Mouse (Mus musculus) midbrain, embryonic 12.5 days (tissue): ENCODE data around the gene Tmem117. TPM values are rescaled to one million over a fixed set of nuclear protein-coding genes. Genes with fewer than 3 reads are reported as not detected.

Source experiments
- ATAC-seq: fragments of 200-750 bp; cut with Nextera tagmentation; 2 replicates; pipeline ENCODE4 v1.8.0; 2017; ENCODE audit warnings: low read depth, moderate TSS enrichment, moderate library complexity; ENCODE audit not compliant: low FRiP score
- H3K27ac ChIP-seq: fragments of 300-500 bp; sonication (generic); replicated peaks from 2 replicates; pipeline ENCODE4 v1.5.1; 2016; ENCODE audit warnings: mild to moderate bottlenecking
- H3K27me3 ChIP-seq: fragments of 300-500 bp; sonication (generic); 2 replicates; pipeline ENCODE4 v1.6.1; 2016; ENCODE audit warnings: mild to moderate bottlenecking
- H3K36me3 ChIP-seq: fragments of 300-500 bp; sonication (generic); 2 replicates; pipeline ENCODE4 v1.6.1; 2016
- H3K4me1 ChIP-seq: fragments of 300-500 bp; sonication (generic); 2 replicates; pipeline ENCODE4 v1.6.1; 2016
- H3K4me2 ChIP-seq: fragments of 300-500 bp; sonication (generic); replicated peaks from 2 replicates; pipeline ENCODE4 v1.6.1; 2016; ENCODE audit warnings: mild to moderate bottlenecking, moderate library complexity
- H3K4me3 ChIP-seq: fragments of 300-500 bp; sonication (generic); 2 replicates; pipeline ENCODE4 v1.5.1; 2016; ENCODE audit warnings: mild to moderate bottlenecking
- H3K9ac ChIP-seq: fragments of 300-500 bp; sonication (generic); replicated peaks from 2 replicates; pipeline ENCODE4 v1.6.1; 2016; ENCODE audit warnings: mild to moderate bottlenecking, moderate library complexity
- H3K9me3 ChIP-seq: fragments of 300-500 bp; sonication (generic); 2 replicates; pipeline ENCODE4 v1.6.1; 2016; ENCODE audit warnings: mild to moderate bottlenecking
- WGBS: fragments of 180-500 bp; shearing (Covaris S2); methylation state at CpG from one replicate; pipeline ENCODE4 v1.1.7; 2016; 5-methylcytosine and 5-hydroxymethylcytosine counted together
- polyA plus RNA-seq: library from polyadenylated mRNA; unstranded; fragments of >200 nt; fragmentation: Nextera tagmentation; extraction: Ambion mirVana; gene quantifications from 2 replicates; pipeline ENCODE4 v1.2.1, GENCODE M21; 2016

The Tmem117 gene
- 1.7 and 2.2 TPM in 2 replicates for polyA plus RNA-seq

- peak; percentile 87 for ATAC-seq
- Histone ChIP-seq H3K4me2 (peak within 1 kb of the TSS; percentile 100), H3K27me3 (peaks cover 31% of the 10 kb centered on the region), H3K4me1 (peaks cover 4% of the 10 kb centered on the region; the same call in 1 of the 2 replicates), H3K4me3 (peak within 1 kb of the TSS; percentile 78), H3K36me3 (no peaks in the 10 kb centered on the region), H3K9ac (peak within 1 kb of the TSS; percentile 78), H3K9me3 (no peaks in the 10 kb centered on the region), H3K27ac (no peak within 1 kb of the TSS)
- under 1% methylated on average over 62 of the region's 96 CpGs for WGBS
Measured at GRCm38 (mm10) chr15:94628830-94629601, at the start of gene Tmem117. Gene Tmem117 (plus strand): TSS chr15:94629232.

- WGBS: 68% methylated on average over 7 of the region's 7 CpGs
- H3K27me3 ChIP-seq: no peaks in the 10 kb centered on the region
- peaks cover 71% of the 10 kb centered on the region for H3K36me3 ChIP-seq
- no peak for ATAC-seq
- H3K9ac ChIP-seq: no peak overlapping the region
- H3K4me2 ChIP-seq: no peak overlapping the region
- H3K4me1 ChIP-seq: no peaks in the 10 kb centered on the region
- H3K9me3 ChIP-seq: no peaks in the 10 kb centered on the region
- no peak overlapping the region for H3K4me3 ChIP-seq
- H3K27ac ChIP-seq: no peak overlapping the region
Measured at GRCm38 (mm10) chr15:94582000-94582593, 46.9 kb upstream of the Tmem117 start.

DNA sequence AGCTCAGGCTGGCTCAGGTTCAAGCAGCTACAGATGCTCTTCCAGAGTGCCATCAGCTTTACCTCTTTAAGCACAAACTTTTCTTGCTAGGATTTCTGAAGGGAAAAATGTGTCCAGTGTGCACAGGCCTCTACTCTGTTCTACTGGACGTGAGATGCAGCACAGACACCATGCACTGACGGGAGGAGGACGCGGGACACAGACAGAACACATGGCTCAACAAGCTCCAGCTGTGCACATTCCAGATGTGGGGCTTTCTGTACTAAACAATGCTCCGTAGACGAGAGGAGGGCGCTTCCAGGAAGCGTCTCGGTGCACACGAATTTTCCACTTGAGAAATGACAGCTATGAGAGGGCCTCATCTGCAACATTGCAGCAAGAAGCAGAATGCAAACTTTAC lies 45.9 kb upstream of the Tmem117 start:
- H3K36me3 ChIP-seq: peaks cover 69% of the 10 kb centered on the region

DNA sequence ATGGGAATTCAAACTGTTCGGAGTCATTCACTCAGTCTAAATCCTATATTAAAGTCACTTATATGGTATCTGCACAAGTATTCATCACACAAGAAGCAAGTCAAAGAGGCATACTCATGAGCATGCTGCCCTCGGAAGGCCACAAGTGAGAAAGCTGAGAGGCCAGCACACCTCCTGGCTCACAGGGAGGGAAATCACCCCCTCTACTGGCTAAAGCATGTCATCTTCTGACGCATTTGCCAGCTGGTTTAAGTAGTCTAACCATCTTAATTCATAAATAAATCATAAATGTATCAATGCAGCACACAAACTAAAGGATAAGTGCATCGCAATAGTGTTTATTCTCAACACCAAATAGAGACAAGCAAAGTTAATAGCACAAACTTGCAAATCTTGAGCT lies 44.3 kb upstream of the Tmem117 start:
- Histone ChIP-seq H3K27ac (no peak overlapping the region), H3K9me3 (no peaks in the 10 kb centered on the region), H3K9ac (no peak overlapping the region), H3K4me1 (peaks cover 13% of the 10 kb centered on the region), H3K4me3 (no peak overlapping the region), H3K27me3 (no peaks in the 10 kb centered on the region), H3K36me3 (peaks cover 59% of the 10 kb centered on the region), H3K4me2 (no peak overlapping the region)
- no peak for ATAC-seq
- 85% methylated on average over 4 of the region's 4 CpGs for WGBS

More for the DNA sequence above, 45.9 kb upstream of the Tmem117 start:
- H3K27me3 ChIP-seq: no peaks in the 10 kb centered on the region
- no peak overlapping the region for H3K9ac ChIP-seq
- H3K4me1 ChIP-seq: peaks cover 4% of the 10 kb centered on the region
- no peak for ATAC-seq
- no peak overlapping the region for H3K4me2 ChIP-seq
- WGBS: 91% methylated on average over 10 of the region's 10 CpGs
- H3K4me3 ChIP-seq: no peak overlapping the region
- no peaks in the 10 kb centered on the region for H3K9me3 ChIP-seq
- H3K27ac ChIP-seq: no peak overlapping the region

DNA sequence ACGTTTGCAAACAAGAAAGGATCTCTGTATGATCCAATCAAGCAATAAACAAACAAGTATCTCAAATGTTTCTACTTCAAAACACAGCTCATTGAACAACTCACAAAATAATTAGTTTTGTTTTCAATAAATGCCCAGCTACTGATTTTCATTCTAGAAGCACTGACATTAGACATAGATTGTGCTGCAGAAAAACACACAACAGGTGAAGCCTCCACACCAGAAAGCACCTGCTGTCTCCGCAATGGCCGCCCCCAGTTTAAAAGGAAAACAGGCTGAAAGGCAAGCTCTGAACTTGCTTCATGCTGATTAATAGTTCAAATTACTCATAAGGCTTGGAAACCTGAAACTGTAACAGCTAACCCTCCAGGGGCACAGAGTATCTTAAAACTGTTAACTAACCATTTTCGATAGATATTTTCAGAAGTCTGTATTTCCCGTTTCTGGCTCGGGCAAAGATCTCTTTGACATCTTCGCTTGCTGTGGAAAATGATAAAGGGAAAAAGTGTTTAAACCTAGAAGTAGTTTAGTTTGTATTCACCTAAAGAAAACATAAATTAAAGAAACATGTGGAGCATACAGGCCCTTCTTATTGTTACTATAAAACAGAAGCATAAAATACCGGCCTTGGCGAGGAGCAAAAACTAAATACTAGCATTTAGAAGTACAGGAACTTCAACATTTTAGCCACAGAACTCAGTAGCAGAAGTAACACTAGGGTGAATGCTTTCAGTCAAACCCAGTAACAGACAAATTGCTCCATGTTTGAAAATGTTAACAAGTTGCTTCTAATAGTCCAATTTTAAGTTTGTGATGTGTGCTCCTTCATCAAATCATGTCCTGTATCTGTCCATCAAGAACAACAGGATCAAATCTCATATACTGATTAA lies 41.0 kb upstream of the Tmem117 start:
- no peak overlapping the region for H3K4me3 ChIP-seq
- no peak for ATAC-seq

DNA sequence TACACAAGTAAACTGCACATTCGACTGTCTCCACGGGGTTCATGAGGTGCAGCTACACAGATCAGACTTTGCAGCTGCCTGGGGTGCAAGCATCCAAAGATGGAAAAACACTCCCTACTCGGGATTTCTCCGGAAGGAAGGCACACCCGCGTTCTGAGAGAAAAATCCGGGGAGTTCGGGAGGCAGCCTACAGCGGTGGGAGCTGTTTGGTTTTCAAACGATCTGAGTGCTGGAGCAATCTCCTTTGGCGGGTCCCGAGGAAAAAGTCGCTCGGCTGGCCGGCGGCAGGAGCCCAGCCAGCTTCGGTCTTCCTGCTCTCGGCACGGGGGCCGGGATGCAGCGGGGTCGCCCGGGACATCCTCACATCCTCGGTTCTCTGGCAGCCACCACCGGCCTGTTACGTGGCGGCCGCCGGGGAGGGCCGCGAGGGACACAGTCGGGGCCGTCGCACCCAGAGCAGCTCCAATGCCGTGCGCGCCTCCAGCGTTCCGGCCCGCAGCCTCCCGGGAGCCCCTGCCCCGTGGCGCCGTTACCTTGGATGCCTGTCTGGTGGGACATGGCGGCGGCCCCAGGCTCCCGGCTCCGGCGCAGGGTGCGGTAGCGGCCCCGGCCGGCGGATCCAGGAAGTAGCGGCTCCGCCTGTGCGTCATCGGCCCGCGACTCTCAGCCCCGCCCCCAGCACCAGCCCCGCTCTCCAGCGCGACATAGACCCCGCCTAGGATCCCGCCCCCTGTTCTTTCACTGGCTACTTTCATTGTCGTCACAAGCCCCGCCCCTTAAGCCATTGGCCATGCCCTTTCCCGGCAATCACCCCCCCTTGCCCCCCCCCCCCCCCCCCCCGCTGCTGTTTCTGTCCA lies 39.6 kb upstream of the Tmem117 start, which contains the start of gene Twf1:
Twf1 (minus strand) TSS at position 671 of the 857 bp plus-strand sequence.
- Histone ChIP-seq H3K27me3 (no peaks in the 10 kb centered on the region), H3K9ac (peak within 1 kb of the TSS; percentile 93), H3K9me3 (no peaks in the 10 kb centered on the region), H3K4me1 (peaks cover 13% of the 10 kb centered on the region), H3K36me3 (peaks cover 14% of the 10 kb centered on the region), H3K4me3 (peak within 1 kb of the TSS; percentile 91), H3K4me2 (peak within 1 kb of the TSS; percentile 76), H3K27ac (peak within 1 kb of the TSS; percentile 77)
- ATAC-seq: peak; percentile 100
- whole genome bisulfite sequencing: 0% methylated on average over 66 of the region's 70 CpGs

More for the DNA sequence above, 41.0 kb upstream of the Tmem117 start:
- Histone ChIP-seq H3K4me1 (peaks cover 13% of the 10 kb centered on the region), H3K27me3 (no peaks in the 10 kb centered on the region), H3K9ac (no peak overlapping the region), H3K4me2 (peak overlapping the region; percentile 76; the same call in 1 of the 2 replicates), H3K9me3 (no peaks in the 10 kb centered on the region), H3K36me3 (peaks cover 28% of the 10 kb centered on the region), H3K27ac (no peak overlapping the region)
- WGBS: 89% methylated on average over 9 of the region's 9 CpGs

DNA sequence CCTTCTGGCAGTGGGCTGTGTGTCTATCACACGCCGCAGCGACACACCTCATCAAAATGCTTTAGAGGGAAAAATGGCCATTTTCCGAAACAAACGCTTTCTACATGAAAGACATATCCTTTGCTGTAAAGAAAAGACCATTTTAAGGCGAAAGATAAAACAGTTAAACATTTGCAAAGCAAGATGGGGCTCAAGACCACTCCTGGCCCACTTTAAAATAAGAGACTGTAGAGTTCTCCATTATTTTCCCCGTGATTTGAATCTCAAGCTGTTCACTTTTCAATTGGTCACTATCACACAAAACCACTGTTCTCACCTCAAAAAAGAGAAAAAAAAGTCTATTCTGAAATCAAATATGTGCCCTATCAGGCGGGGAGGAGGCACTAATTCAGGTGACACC lies 38.9 kb upstream of the Tmem117 start:
- WGBS: 11% methylated on average over 8 of the region's 8 CpGs
- 0 out of 2 replicates have a peak, but pooled peaks have one; percentile 7 for ATAC-seq
- Histone ChIP-seq H3K4me1 (peaks cover 13% of the 10 kb centered on the region), H3K27ac (no peak overlapping the region), H3K4me3 (peak overlapping the region; percentile 91), H3K4me2 (peak overlapping the region; percentile 53), H3K36me3 (peaks cover 8% of the 10 kb centered on the region), H3K9me3 (no peaks in the 10 kb centered on the region), H3K27me3 (no peaks in the 10 kb centered on the region), H3K9ac (no peak overlapping the region; the same call in 1 of the 2 replicates)

GRCm38 (mm10) chr15:94591356-94591755 lies 37.7 kb upstream of the Tmem117 start:
- peaks cover 13% of the 10 kb centered on the region for H3K4me1 ChIP-seq
- no peak overlapping the region for H3K4me3 ChIP-seq
- no peak overlapping the region for H3K27ac ChIP-seq
- 88% methylated on average over 4 of the region's 4 CpGs for WGBS
- H3K27me3 ChIP-seq: no peaks in the 10 kb centered on the region
- no peak for ATAC-seq
- H3K9me3 ChIP-seq: no peaks in the 10 kb centered on the region
- no peaks in the 10 kb centered on the region for H3K36me3 ChIP-seq
- no peak overlapping the region for H3K4me2 ChIP-seq
- no peak overlapping the region for H3K9ac ChIP-seq

DNA sequence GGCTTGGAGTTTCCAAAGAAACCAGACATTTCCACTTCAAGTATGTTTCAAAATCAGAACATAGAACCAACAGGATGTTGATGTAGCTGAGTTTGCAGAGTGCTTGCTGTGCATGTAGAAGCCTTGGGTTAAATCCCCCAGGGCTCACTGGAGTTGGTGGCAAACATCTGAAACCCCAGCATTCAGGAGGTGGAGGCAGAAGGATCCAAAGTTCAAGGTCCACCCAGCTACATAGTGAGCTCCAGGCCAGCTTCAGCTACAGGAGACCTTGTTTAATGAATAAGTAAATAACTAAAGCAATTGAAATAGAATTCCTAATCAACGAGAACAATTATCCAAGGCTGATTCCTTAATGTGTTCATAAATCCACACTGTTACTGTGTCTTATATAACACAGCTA lies 35.4 kb upstream of the Tmem117 start:
- peaks cover 6% of the 10 kb centered on the region for H3K4me1 ChIP-seq
- H3K36me3 ChIP-seq: no peaks in the 10 kb centered on the region
- no peak overlapping the region for H3K4me3 ChIP-seq
- no peaks in the 10 kb centered on the region for H3K9me3 ChIP-seq
- WGBS: 75% methylated on average over 1 of the region's 1 CpGs
- no peak overlapping the region for H3K27ac ChIP-seq
- H3K27me3 ChIP-seq: no peaks in the 10 kb centered on the region; the same call in 1 of the 2 replicates
- no peak for ATAC-seq
- H3K9ac ChIP-seq: no peak overlapping the region
- H3K4me2 ChIP-seq: no peak overlapping the region

- no peak overlapping the region for H3K9ac ChIP-seq
- H3K36me3 ChIP-seq: no peaks in the 10 kb centered on the region
- H3K4me1 ChIP-seq: no peaks in the 10 kb centered on the region
- H3K4me3 ChIP-seq: no peak overlapping the region
- 87% methylated on average over 11 of the region's 11 CpGs for WGBS
- H3K9me3 ChIP-seq: no peaks in the 10 kb centered on the region
- H3K27me3 ChIP-seq: no peaks in the 10 kb centered on the region; the same call in 1 of the 2 replicates
- H3K4me2 ChIP-seq: no peak overlapping the region
- ATAC-seq: no peak
- no peak overlapping the region for H3K27ac ChIP-seq
Measured at GRCm38 (mm10) chr15:94600145-94600707, 28.8 kb upstream of the Tmem117 start.

- no peak overlapping the region for H3K9ac ChIP-seq
- H3K36me3 ChIP-seq: no peaks in the 10 kb centered on the region
- no peak overlapping the region for H3K4me3 ChIP-seq
- 13% methylated on average over 3 of the region's 3 CpGs for WGBS
- H3K27me3 ChIP-seq: no peaks in the 10 kb centered on the region; the same call in 1 of the 2 replicates
- no peak for ATAC-seq
- H3K27ac ChIP-seq: no peak overlapping the region
- H3K9me3 ChIP-seq: no peaks in the 10 kb centered on the region
- no peak overlapping the region for H3K4me2 ChIP-seq
- H3K4me1 ChIP-seq: no peaks in the 10 kb centered on the region
Measured at GRCm38 (mm10) chr15:94601339-94601738, 27.7 kb upstream of the Tmem117 start.
